Mouse (Mus musculus) G1E (cell line): ENCODE measurements around the gene Setdb1. TPM values are rescaled to one million over a fixed set of nuclear protein-coding genes. Genes with fewer than 3 reads are reported as not detected.

Experiments used
- ATAC-seq: 2 replicates; pipeline ENCODE4 v1.8.0; 2016; ENCODE audit warnings: mild to moderate bottlenecking; ENCODE audit not compliant: insufficient number of reproducible peaks, poor library complexity, low FRiP score, severe bottlenecking; ENCODE audit errors: extremely low read depth
- DNase-seq: peaks from one replicate; pipeline ENCODE4 v3.0.0; 2012; ENCODE audit warnings: low spot score
- H3K27me3 ChIP-seq: 2 replicates; pipeline ENCODE4 v1.6.1; 2012; ENCODE audit warnings: mild to moderate bottlenecking, low read length, inconsistent platforms; ENCODE audit not compliant: insufficient read depth
- H3K36me3 ChIP-seq: replicated peaks from 2 replicates; pipeline ENCODE3; 2012; ENCODE audit warnings: mild to moderate bottlenecking, inconsistent platforms
- H3K4me1 ChIP-seq: 2 replicates; pipeline ENCODE4 v1.6.1; 2012; ENCODE audit warnings: low read depth, low read length, inconsistent platforms, mixed read lengths; ENCODE audit not compliant: insufficient read depth
- H3K4me3 ChIP-seq: 2 replicates; pipeline ENCODE4 v1.5.1; 2012; ENCODE audit warnings: low read depth, mild to moderate bottlenecking, inconsistent platforms, low read length, moderate library complexity, mixed read lengths
- H3K9me3 ChIP-seq: replicated peaks from 2 replicates; pipeline ENCODE4 v1.6.1; 2012; ENCODE audit warnings: inconsistent platforms
- CTCF ChIP-seq: IDR thresholded peaks from 2 replicates; pipeline ENCODE4 v1.5.1; 2012; ENCODE audit warnings: low read depth, low read length, inconsistent platforms, mixed read lengths
- GATA1 ChIP-seq: IDR thresholded peaks from 2 replicates; pipeline ENCODE4 v1.6.1; 2012; ENCODE audit warnings: borderline replicate concordance, low read length, inconsistent platforms, mixed read lengths
- GATA2 ChIP-seq: IDR thresholded peaks from 2 replicates; pipeline ENCODE4 v1.6.1; 2012; ENCODE audit warnings: low read depth, low read length, inconsistent platforms, borderline replicate concordance
- POLR2AphosphoS5 ChIP-seq: IDR thresholded peaks from 2 replicates; pipeline ENCODE4 v1.6.1; 2012; ENCODE audit warnings: low read depth, low read length, inconsistent platforms; ENCODE audit not compliant: insufficient replicate concordance
- TAL1 ChIP-seq: conservative IDR thresholded peaks from 2 replicates; pipeline ENCODE4 v1.6.1; 2012; ENCODE audit warnings: low read depth, low read length, inconsistent platforms, mixed read lengths
- polyA plus RNA-seq: library from polyadenylated mRNA; stranded (reverse); fragments of >175 nt; gene quantifications from 2 replicates; pipeline ENCODE4 v1.2.3, GENCODE M21; 2012
- total RNA-seq, 2 experiments: library from RNA; stranded (forward) in 1 of 2; stranded (reverse) in 1 of 2; fragments of 200-1000 nt in 1 of 2; fragments of >200 nt in 1 of 2; fragmentation: Nextera tagmentation in 1 of 2; gene quantifications; 2 replicates each; pipeline ENCODE4 v1.2.3; 2014 to 2017

Setdb1 gene
- total and polyA plus RNA-seq, 3 experiments: 66.1 to 159 (median 128) TPM

DNA sequence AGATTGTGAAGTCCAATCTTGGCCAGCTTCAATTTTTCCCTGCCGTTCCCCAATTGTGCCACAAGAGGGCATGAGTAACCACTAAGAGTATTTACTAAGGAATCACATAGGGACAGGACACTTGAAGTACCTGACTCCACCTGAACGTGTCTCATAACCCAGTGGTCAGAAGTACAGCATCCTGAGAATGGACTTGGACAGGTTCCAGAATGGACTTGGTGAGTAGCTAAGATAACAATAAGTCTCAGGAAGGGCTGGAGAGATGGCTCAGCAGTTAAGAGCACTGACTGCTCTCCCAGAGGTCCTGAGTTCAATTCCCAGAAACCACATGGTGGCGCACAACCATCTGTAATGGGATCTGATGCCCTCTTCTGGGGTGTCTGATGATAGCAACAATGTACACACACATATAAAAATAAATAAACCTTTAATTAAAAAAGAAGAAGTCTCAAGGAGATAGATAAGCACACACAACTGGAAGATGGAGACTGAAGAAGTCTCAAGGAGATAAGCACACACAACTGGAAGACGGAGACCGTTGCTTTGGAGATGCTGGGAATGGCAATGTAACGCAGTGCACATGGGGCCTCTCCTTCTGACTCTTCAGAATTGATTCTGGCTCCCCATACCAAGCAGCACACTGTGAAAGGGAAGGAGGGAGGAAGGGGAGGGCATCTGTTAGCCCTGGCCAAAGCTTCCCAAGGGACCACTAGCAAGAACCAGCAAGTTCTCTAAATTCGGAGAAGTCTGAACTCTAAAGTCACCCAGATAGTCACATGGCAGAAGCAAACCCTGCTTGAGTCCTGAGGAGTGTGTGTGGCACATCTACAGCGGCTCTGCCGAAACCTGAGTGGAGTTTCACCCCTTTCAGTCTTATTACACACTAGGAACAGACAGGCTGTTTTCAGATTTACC lies 45.8 kb downstream of the Setdb1 start:
- peak overlapping the region; percentile 8; the same call in 1 of the 2 replicates for H3K4me3 ChIP-seq
- TF ChIP-seq GATA1 (no peak), GATA2 (no peak), TAL1 (peak; percentile 89), CTCF (peak; percentile 62), POLR2AphosphoS5 (no peak)
- H3K9me3 ChIP-seq: no peaks in the 10 kb centered on the region
- peak; percentile 54 for DNase-seq
- peaks cover 57% of the 10 kb centered on the region for H3K4me1 ChIP-seq
- ATAC-seq: peak; percentile 22
- H3K36me3 ChIP-seq: peaks cover 33% of the 10 kb centered on the region
- no peaks in the 10 kb centered on the region for H3K27me3 ChIP-seq

DNA sequence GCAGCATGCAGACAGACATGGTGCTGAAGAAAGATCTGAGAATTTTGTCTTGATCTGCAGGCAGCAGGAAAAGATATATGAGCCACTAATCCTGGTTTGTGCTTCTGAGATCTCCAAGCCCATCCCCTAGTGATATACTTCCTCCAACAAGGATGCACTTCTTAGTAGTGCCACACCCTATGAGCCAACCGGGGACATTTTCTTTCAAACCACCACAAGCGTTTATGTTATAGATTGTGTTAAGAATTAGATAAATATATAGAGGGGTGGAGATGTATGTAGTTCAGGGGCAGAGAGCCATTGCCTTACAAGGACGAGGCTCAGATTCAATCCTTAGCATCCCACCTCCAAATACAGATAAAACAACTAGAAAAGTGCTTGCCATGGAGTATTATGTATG lies 46.5 kb downstream of the Setdb1 start:
- H3K27me3 ChIP-seq: no peaks in the 10 kb centered on the region
- H3K36me3 ChIP-seq: peaks cover 37% of the 10 kb centered on the region
- no peak for ATAC-seq
- TF ChIP-seq TAL1 (no peak), POLR2AphosphoS5 (no peak), GATA1 (no peak), GATA2 (no peak), CTCF (no peak)
- no peak for DNase-seq
- no peak overlapping the region for H3K4me3 ChIP-seq
- no peaks in the 10 kb centered on the region for H3K9me3 ChIP-seq
- H3K4me1 ChIP-seq: peaks cover 56% of the 10 kb centered on the region

DNA sequence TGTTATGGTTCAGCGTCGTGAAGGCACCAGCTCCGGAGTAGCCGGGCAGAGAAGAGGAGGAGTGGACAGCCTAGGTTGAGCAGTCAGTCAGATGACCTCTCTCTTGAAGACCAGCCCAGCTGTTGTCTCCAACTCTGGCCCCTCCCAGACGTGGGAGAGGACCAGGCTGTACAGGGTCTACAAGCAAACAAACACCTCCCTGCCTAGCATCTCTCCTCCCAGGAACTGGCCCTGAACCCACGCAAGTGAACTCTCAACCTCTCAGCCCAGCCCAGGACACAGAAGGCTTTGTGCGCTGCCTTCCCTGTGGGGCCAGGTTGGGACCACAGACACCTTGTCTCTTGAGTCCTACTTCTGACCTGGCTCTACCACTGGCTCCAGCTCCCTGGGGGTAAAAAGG lies 49.9 kb downstream of the Setdb1 start, which contains the start of gene Anxa9:
TSS of gene Anxa9 (minus strand) at position 77 of the 400 bp plus-strand sequence.
- Histone ChIP-seq H3K4me3 (no peak within 1 kb of the TSS), H3K4me1 (peaks cover 33% of the 10 kb centered on the region), H3K36me3 (peaks cover 63% of the 10 kb centered on the region), H3K9me3 (no peaks in the 10 kb centered on the region), H3K27me3 (no peaks in the 10 kb centered on the region)
- DNase-seq (no peak), ATAC-seq (no peak)
- TF ChIP-seq POLR2AphosphoS5: no peak
- no peak for TF ChIP-seq TAL1
- TF ChIP-seq GATA1: no peak
- TF ChIP-seq GATA2: no peak
- no peak for TF ChIP-seq CTCF

DNA sequence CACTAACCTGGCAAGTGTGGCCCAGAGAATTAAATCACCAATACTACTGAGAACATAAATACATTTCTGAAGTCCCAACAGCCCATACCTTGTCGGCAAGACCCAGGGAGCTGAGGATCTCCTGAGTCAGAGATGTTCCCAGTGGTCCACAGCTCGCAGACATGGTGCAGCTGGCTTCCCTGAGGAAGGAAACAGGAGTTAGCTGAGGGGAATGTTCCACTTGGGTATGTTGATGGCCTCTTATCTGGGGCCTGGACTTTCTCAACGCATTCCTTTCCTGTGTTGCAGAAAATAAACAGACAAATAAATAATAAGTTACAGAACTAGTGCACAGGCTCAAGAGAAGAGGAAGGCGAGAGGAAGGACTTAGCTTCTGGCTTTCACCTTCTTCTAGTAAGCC lies 50.8 kb downstream of the Setdb1 start:
- ATAC-seq (no peak), DNase-seq (no peak)
- TF ChIP-seq TAL1: no peak
- no peak for TF ChIP-seq CTCF
- no peak for TF ChIP-seq GATA2
- no peak for TF ChIP-seq POLR2AphosphoS5
- TF ChIP-seq GATA1: no peak
- Histone ChIP-seq H3K9me3 (no peaks in the 10 kb centered on the region), H3K27me3 (no peaks in the 10 kb centered on the region), H3K4me1 (peaks cover 25% of the 10 kb centered on the region), H3K4me3 (no peak overlapping the region), H3K36me3 (peaks cover 69% of the 10 kb centered on the region)

DNA sequence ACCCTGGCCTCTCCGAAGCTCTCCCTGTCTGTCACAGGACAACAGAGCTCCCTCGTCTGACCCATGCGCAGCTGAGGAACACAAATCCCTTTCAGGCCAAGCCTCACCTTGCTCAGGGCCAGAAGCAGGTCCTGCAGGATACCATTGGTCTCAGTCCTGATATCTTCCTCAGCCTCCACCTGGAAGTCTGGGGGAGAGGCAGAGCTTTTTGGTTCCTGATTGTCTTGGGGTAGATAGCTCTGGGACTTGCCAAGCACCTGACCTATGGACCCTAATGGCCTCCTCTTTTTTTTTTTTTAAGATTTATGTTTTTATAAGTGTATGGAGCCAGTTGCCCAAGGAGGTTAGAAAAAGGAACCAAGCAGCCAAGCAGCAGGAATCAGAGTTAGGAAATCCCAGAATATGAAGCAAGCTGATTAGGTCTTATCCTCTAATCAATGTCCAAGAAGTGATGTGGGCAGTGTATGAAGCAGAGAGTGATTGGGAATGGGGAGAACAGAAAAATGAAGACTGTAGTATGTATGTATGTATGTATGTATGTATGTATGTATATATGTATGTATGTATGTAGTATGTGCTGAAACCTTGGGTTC lies 55.7 kb downstream of the Setdb1 start:
- no peak for DNase-seq
- no peak for TF ChIP-seq CTCF
- no peak for TF ChIP-seq GATA1
- TF ChIP-seq GATA2: no peak
- TF ChIP-seq POLR2AphosphoS5: no peak
- TF ChIP-seq TAL1: no peak
- ATAC-seq: no peak
- H3K27me3 ChIP-seq: no peaks in the 10 kb centered on the region
- peaks cover 93% of the 10 kb centered on the region for H3K36me3 ChIP-seq
- H3K4me1 ChIP-seq: peaks cover 18% of the 10 kb centered on the region
- no peak overlapping the region for H3K4me3 ChIP-seq
- H3K9me3 ChIP-seq: no peaks in the 10 kb centered on the region

DNA sequence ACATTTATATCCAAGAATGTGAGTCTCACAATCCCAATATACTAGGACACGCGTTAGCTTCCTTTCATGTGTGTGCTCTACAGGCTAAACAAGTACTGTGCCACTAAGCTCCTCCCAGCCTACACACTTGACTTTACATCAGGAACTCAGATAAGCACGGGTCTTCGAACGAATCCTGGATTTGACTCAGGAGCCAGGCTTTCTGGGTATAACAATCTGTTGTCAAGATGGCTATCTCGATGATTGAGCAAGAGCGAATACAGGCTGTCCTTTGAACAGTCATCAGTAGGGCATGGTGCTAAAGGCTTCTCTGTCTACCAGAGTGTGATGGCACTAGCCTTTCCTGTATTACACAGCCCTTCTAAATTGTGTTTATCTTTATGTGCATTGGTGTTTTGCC lies 59.0 kb downstream of the Setdb1 start:
- Histone ChIP-seq H3K36me3 (peaks cover 99% of the 10 kb centered on the region), H3K4me1 (peaks cover 48% of the 10 kb centered on the region), H3K4me3 (no peak overlapping the region), H3K9me3 (no peaks in the 10 kb centered on the region), H3K27me3 (no peaks in the 10 kb centered on the region)
- ATAC-seq (no peak), DNase-seq (no peak)
- TF ChIP-seq POLR2AphosphoS5 (no peak), CTCF (no peak), GATA1 (no peak), GATA2 (no peak), TAL1 (no peak)
